ENCODE assay signal across 11 mouse cellular contexts in genomic region chr9:43238167-43238566, GRCm38 (mm10). TPM values are rescaled to one million over a fixed set of nuclear protein-coding genes. Genes with fewer than 3 reads are reported as not detected.
DNase-seq lines count a peak whose midpoint lies in the region; ATAC-seq and TF ChIP-seq lines count a peak whose summit lies in the region.
"Had no signal": no experiment of that assay in that cellular context is flagged by ENCODE, and none has a peak within 500 bp of the region (broad histone marks: within the 10 kb centered on the region; RNA-seq: fewer than 3 reads in every experiment).

No protein-coding gene starts in this region.

- no peak for TF ChIP-seq CTCF in layer of hippocampus, adult 2 months (conservative IDR thresholded peaks at IDR 0.05)
- no peak for TF ChIP-seq CTCF in heart, postnatal 0 days (IDR thresholded peaks at IDR 0.05; ENCODE audit: low read depth)

- TF ChIP-seq EP300 in heart, postnatal 0 days (IDR thresholded peaks at IDR 0.05; ENCODE audit: low read depth): no peak

- H3K4me2 ChIP-seq in heart, postnatal 0 days (ENCODE audit: low read depth, low read length): peak overlapping the region; percentile 75
- peak overlapping the region; percentile 90 for H3K4me2 ChIP-seq in liver, embryonic 16.5 days (ENCODE audit: low read depth, low read length)

- no peak for ATAC-seq in heart, postnatal 0 days (ENCODE audit: insufficient read depth, low read depth)
- no peak for ATAC-seq in liver, embryonic 16.5 days (ENCODE audit: low read depth)
- ATAC-seq in granulocyte monocyte progenitor cell, adult 5-6 weeks (replicated peaks; ENCODE audit: poor library complexity, severe bottlenecking): no peak

- peak overlapping the region; percentile 40 for H3K4me3 ChIP-seq in layer of hippocampus, adult 2 months
- H3K4me3 ChIP-seq in embryonic facial prominence, embryonic 10.5 days: peak overlapping the region; percentile 82
- peak overlapping the region; percentile 76 for H3K4me3 ChIP-seq in heart, postnatal 0 days (ENCODE audit: low read depth, low read length)
- peak overlapping the region; percentile 86 for H3K4me3 ChIP-seq in liver, embryonic 16.5 days (ENCODE audit: low read depth, low read length)

- H3K27ac ChIP-seq in layer of hippocampus, adult 2 months: no peak overlapping the region; the same call in 1 of the 2 replicates
- peak overlapping the region; percentile 91 for H3K27ac ChIP-seq in embryonic facial prominence, embryonic 10.5 days (replicated peaks)
- no peak overlapping the region for H3K27ac ChIP-seq in heart, postnatal 0 days (ENCODE audit: low read depth)
- H3K27ac ChIP-seq in liver, embryonic 16.5 days (ENCODE audit: low read length): peak overlapping the region; percentile 92

- peaks cover 82% of the 10 kb centered on the region for H3K4me1 ChIP-seq in embryonic facial prominence, embryonic 10.5 days
- H3K4me1 ChIP-seq in heart, postnatal 0 days (ENCODE audit: control insufficient read depth, insufficient read depth): peaks cover 25% of the 10 kb centered on the region
- H3K4me1 ChIP-seq in liver, embryonic 16.5 days (ENCODE audit: control insufficient read depth, low read depth, low read length): peaks cover 86% of the 10 kb centered on the region

- WGBS in embryonic facial prominence, embryonic 10.5 days: 37% methylated on average over 2 of the region's 2 CpGs
- 66% methylated on average over 2 of the region's 2 CpGs for WGBS in heart, postnatal 0 days
- WGBS in liver, embryonic 16.5 days (ENCODE audit: insufficient replicate concordance): 10% methylated on average over 2 of the region's 2 CpGs

- no peaks in the 10 kb centered on the region for H3K9me3 ChIP-seq in embryonic facial prominence, embryonic 10.5 days
- no peaks in the 10 kb centered on the region for H3K9me3 ChIP-seq in heart, postnatal 0 days (replicated peaks; ENCODE audit: control insufficient read depth, low read length)
- no peaks in the 10 kb centered on the region for H3K9me3 ChIP-seq in liver, embryonic 16.5 days (replicated peaks; ENCODE audit: control insufficient read depth, low read length)

- H3K9ac ChIP-seq in heart, postnatal 0 days (replicated peaks; ENCODE audit: low read depth, low read length): 0 out of 2 replicates have a peak overlapping the region, but pooled peaks have one; percentile 61
- H3K9ac ChIP-seq in liver, embryonic 16.5 days (ENCODE audit: low read depth, low read length): peak overlapping the region; percentile 86

- DNase-seq in layer of hippocampus, adult 2 months (ENCODE audit: low spot score in 2 of 2): no peak
- DNase-seq in layer of hippocampus, adult 18-20 months (ENCODE audit: low spot score in 2 of 2): no peak
- no peak for DNase-seq in embryonic facial prominence, embryonic 10.5 days (ENCODE audit: low spot score)
- no peak for DNase-seq in heart, postnatal 0 days (ENCODE audit: low spot score)
- DNase-seq in urinary bladder, adult 18-20 months (ENCODE audit: low spot score in 2 of 2): no peak
- no peak for DNase-seq in urinary bladder, postnatal 14 days (ENCODE audit: low spot score)
- DNase-seq: cerebellum, adult 9-10 months; thymus, postnatal 14 days had no signal

- peaks cover 19% of the 10 kb centered on the region for H3K27me3 ChIP-seq in embryonic facial prominence, embryonic 10.5 days (replicated peaks; ENCODE audit: low read depth, poor library complexity, severe bottlenecking)
- no peaks in the 10 kb centered on the region for H3K27me3 ChIP-seq in heart, postnatal 0 days (ENCODE audit: control insufficient read depth, insufficient read depth, low read length)
- no peaks in the 10 kb centered on the region for H3K27me3 ChIP-seq in liver, embryonic 16.5 days (ENCODE audit: control insufficient read depth, insufficient read depth, low read depth, low read length)

- peaks cover 39% of the 10 kb centered on the region for H3K36me3 ChIP-seq in embryonic facial prominence, embryonic 10.5 days (replicated peaks)
- H3K36me3 ChIP-seq in heart, postnatal 0 days (replicated peaks; ENCODE audit: control insufficient read depth, insufficient read depth, low read length): no peaks in the 10 kb centered on the region
- no peaks in the 10 kb centered on the region; the same call in 1 of the 2 replicates for H3K36me3 ChIP-seq in liver, embryonic 16.5 days (ENCODE audit: control insufficient read depth, insufficient read depth)

RNA-seq across cellular contexts. Expression of gene Oaf, which starts 1.5 kb away (rescaled TPM):
- 10 to 100 TPM; 18.6 to 19.5 TPM for total RNA-seq in layer of hippocampus, adult 2 months (2021)
- 10 to 100 TPM; 19.2 to 20.3 TPM for total RNA-seq in layer of hippocampus, adult 18-20 months (2021)
- 55.2 and 57.0 TPM in 2 replicates for polyA plus RNA-seq in embryonic facial prominence, embryonic 10.5 days (2016; fragmentation: Nextera tagmentation; extraction: Ambion mirVana)
- 15.6 and 26.6 TPM in 2 replicates for total RNA-seq in heart, postnatal 0 days (2014; rRNA removed; ENCODE audit: low replicate concordance)
- 20.7 and 22.4 TPM in 2 replicates for polyA plus RNA-seq in heart, postnatal 0 days (2015; fragmentation: Nextera tagmentation; extraction: Ambion mirVana)
- 24.4 and 29.0 TPM in 2 replicates for polyA plus RNA-seq in liver, embryonic 16.5 days (2015; fragmentation: Nextera tagmentation; extraction: Ambion mirVana)
- total RNA-seq in granulocyte monocyte progenitor cell, adult 5-6 weeks (2014; fragmentation: Nextera tagmentation): 11.1 and 14.2 TPM in 2 replicates
- total RNA-seq in granulocyte monocyte progenitor cell, adult 5-6 weeks (2017): 7.1 and 11.6 TPM in 2 replicates

RNA-seq across cellular contexts. Expression of gene Pou2f3, which starts 28.0 kb away (rescaled TPM):
- under 1 TPM; 0.22 to 0.33 TPM for total RNA-seq in layer of hippocampus, adult 2 months (2021)
- total RNA-seq in layer of hippocampus, adult 18-20 months (2021): under 1 TPM; 0.38 to 0.52 TPM
- not detected in 2 replicates for polyA plus RNA-seq in embryonic facial prominence, embryonic 10.5 days (2016; fragmentation: Nextera tagmentation; extraction: Ambion mirVana)
- total RNA-seq in heart, postnatal 0 days (2014; rRNA removed; ENCODE audit: low replicate concordance): not detected in 2 replicates
- polyA plus RNA-seq in heart, postnatal 0 days (2015; fragmentation: Nextera tagmentation; extraction: Ambion mirVana): 0.08 and 0.10 TPM in 2 replicates
- polyA plus RNA-seq in liver, embryonic 16.5 days (2015; fragmentation: Nextera tagmentation; extraction: Ambion mirVana): 0.07 TPM in 1 of 2 replicates, not detected in the other
- total RNA-seq in granulocyte monocyte progenitor cell, adult 5-6 weeks (2014; fragmentation: Nextera tagmentation): not detected in 2 replicates
- not detected in 2 replicates for total RNA-seq in granulocyte monocyte progenitor cell, adult 5-6 weeks (2017)
- total RNA-seq: hematopoietic stem cell, adult 5-6 weeks had no signal

Comparison
In these comparisons a context has a peak if more than half of its experiments do, and no peak if none do; other contexts are left out.
1. H3K27ac ChIP-seq: peak in embryonic facial prominence, embryonic 10.5 days (single experiment) and liver, embryonic 16.5 days (single experiment); none in layer of hippocampus, adult 2 months (single experiment) and heart, postnatal 0 days (single experiment).
2. Peak in every context shown above with its lines, with median percentiles within 50 percentile points of each other: H3K4me3 ChIP-seq.